Mouse (Mus musculus) gastrocnemius, adult 2 months (tissue): ENCODE data around the gene Arglu1. TPM values are rescaled to one million over a fixed set of nuclear protein-coding genes. Genes with fewer than 3 reads are reported as not detected.

Experiments used
- DNase-seq: peaks from one replicate; pipeline ENCODE4 v3.0.0; 2022
- H3K27ac ChIP-seq: fragments of 200-600 bp; 2 replicates; pipeline ENCODE4 v1.8.1; 2022; ENCODE audit warnings: mild to moderate bottlenecking
- H3K4me3 ChIP-seq: fragments of 200-600 bp; 2 replicates; pipeline ENCODE4 v1.8.1; 2022; ENCODE audit warnings: mild to moderate bottlenecking, moderate library complexity
- CTCF ChIP-seq: fragments of 200-600 bp; IDR thresholded peaks from 2 replicates; pipeline ENCODE4 v1.8.1; 2022; ENCODE audit warnings: antibody characterized with exemption, mild to moderate bottlenecking, moderate library complexity
- intact Hi-C: fragments of 180-260 bp; cut with DNase I; formaldehyde crosslinking; loops from one replicate; pipeline ENCODE4 v1.15.1; 2025
- total RNA-seq, 2 experiments: library from RNA; stranded (reverse); gene quantifications; 2 replicates each; pipeline ENCODE4 v1.2.3; 2021

Arglu1 gene
- total RNA-seq, 2 experiments from 2014 or later, result 36.4 to 41.4 TPM

DNA sequence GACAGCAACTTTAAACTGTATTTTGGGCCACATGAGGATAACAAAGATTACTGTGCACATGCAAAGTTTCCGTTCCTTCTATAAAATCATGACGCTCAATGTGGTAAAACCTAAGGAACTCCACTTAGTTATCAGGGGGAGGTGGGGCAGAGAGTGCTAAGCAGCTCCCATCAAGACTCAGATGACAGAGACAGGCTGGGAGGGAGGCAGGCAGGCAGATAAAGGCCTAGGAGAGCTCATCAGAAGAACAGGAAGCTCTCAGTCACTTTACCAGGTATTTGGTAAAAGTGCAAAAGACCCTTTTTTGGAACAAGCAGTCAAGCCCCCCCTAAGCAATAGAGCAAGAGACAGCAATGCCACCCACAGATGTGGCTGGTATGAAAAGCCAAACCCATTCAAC is 4.8 kb downstream of the Arglu1 start:
- intact Hi-C loops, result loop anchor here (5.0 kb wide), 1 partner anchor 307 kb away; no protein-coding TSS in a partner anchor
- no peak overlapping the region for H3K27ac ChIP-seq
- H3K4me3 ChIP-seq, result no peak overlapping the region
- no peak for TF ChIP-seq CTCF
- no peak for DNase-seq

DNA sequence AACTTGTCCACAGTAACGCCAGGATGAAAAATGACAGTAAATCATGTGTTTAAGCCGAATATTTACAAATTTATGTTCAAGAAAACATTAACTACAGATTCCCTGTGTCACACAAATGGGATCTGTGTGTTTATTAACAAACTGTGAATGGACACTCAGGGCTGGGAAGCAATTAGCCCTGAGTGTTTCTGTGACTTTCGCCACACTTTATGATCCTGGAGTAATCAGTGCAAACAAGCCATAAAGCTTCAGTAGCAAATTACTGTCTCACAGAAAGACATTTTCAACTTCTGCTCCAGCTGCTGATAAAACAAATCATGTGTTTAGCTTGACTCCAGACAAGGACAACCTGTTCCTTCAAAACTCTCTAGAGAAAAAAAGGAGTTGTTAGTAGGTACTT is 7.6 kb downstream of the Arglu1 start:
- TF ChIP-seq CTCF, result no peak
- DNase-seq, result no peak
- Histone ChIP-seq H3K27ac (no peak overlapping the region), H3K4me3 (no peak overlapping the region)
- intact Hi-C loops, result no loop called here

DNA sequence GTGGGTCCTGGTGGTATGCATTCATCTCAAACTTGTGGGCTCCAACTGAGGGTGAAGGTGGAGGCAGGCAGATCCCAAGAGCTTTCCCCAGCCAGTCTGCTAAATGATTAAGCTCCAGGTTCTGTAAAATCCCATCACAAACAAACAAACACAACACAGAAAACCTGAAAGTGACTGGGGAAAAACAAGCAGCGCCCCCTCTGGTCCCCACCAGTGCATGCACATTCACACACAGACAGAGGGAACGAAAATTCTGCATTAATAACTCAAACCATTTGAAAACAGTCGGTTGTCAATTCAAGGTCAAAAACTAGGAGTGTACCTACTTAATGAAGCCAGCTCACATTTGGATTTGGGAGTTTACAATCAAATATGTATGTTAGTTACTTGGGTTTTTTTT is 12.1 kb downstream of the Arglu1 start:
- TF ChIP-seq CTCF, result no peak
- no peak for DNase-seq
- H3K4me3 ChIP-seq, result no peak overlapping the region
- H3K27ac ChIP-seq, result no peak overlapping the region
- intact Hi-C loops, result no loop called here

DNA sequence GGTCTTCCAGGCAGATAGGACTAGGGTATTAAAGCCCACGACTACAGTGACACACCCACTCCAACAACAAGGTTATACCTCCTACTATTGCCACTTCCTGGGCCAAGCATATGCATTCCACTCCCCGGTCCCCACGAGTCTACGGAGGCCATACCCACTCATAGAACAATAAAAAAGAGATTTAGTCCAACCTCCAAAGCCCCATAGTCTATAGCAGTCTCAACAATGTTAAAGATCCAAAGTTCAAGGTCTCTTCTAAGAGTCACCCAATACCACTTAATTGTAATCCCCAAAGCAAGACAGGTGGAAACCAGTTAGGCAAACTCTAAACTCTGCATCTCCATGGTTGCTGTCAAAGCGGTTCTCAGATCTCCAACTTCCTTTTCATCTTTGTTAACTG is 15.5 kb downstream of the Arglu1 start:
- no peak for DNase-seq
- intact Hi-C loops, result no loop called here
- Histone ChIP-seq H3K4me3 (no peak overlapping the region), H3K27ac (no peak overlapping the region)
- no peak for TF ChIP-seq CTCF

DNA sequence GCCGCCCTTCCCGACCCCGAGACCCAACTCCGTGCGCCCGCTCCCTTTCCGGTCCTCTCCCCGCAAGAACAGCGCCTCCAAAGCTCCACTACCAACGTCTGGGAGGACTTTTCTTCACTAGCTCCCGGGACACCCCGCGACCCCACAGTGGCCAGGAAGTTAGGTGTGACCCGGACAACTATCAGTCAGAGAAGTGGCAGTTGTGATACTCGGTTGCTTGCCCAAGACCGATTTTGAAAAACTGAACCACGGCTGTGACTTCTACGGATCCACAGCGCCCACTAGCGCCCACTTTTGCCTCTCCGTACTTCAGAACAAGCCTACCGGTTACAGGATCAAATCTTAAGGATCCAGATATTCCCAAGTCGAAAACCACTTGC is 28.6 kb downstream of the Arglu1 start:
- peak; percentile 91 for DNase-seq
- intact Hi-C loops, result loop anchor here (5.0 kb wide), 2 partner anchors 331 to 434 kb away; no protein-coding TSS in a partner anchor
- Histone ChIP-seq H3K4me3 (peak overlapping the region; percentile 82), H3K27ac (peak overlapping the region; percentile 89)
- TF ChIP-seq CTCF, result peak; percentile 91

DNA sequence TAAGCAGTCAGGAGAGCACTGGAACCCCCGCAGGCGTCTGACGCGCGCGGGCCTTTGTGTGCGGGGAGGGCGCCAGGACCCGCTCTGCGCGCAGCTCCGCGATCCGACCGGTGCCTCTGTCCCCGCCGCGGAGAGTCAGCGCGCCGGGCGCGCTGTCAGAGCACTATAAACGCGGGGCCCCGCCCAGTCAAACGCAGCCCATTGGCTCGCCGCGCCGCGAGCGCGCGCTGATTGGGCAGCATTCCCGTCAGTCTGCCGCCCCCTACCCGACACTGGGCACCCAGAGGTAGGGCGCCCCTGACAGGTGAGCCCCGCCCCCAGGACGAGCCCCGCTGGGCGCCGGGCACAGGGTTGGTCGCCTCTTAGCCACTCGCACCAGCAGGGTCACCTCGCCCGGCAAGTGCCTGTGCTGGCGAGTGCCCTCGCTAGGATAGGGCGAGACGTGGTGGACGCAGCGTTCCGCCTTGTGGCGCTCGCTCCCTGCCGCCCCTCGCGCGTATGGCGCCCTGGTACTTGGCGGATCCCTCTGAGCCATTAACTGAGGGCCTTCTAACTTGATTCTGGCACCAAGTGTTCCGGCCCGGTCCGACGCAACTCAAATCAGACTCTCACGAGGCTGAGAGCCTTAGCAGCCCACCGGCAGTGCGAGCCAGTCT is 29.1 kb downstream of the Arglu1 start, which contains the start of gene Efnb2:
Gene Efnb2, minus strand, starts transcription at position 140 of the 656 bp plus-strand sequence.
- Histone ChIP-seq H3K27ac (peak within 1 kb of the TSS; percentile 89), H3K4me3 (peak within 1 kb of the TSS; percentile 82)
- TF ChIP-seq CTCF, result peak; percentile 9; the same call in 1 of the 2 replicates
- peak; percentile 97 for DNase-seq
- intact Hi-C loops, result loop anchor here (5.0 kb wide), 2 partner anchors 331 to 434 kb away; no protein-coding TSS in a partner anchor

DNA sequence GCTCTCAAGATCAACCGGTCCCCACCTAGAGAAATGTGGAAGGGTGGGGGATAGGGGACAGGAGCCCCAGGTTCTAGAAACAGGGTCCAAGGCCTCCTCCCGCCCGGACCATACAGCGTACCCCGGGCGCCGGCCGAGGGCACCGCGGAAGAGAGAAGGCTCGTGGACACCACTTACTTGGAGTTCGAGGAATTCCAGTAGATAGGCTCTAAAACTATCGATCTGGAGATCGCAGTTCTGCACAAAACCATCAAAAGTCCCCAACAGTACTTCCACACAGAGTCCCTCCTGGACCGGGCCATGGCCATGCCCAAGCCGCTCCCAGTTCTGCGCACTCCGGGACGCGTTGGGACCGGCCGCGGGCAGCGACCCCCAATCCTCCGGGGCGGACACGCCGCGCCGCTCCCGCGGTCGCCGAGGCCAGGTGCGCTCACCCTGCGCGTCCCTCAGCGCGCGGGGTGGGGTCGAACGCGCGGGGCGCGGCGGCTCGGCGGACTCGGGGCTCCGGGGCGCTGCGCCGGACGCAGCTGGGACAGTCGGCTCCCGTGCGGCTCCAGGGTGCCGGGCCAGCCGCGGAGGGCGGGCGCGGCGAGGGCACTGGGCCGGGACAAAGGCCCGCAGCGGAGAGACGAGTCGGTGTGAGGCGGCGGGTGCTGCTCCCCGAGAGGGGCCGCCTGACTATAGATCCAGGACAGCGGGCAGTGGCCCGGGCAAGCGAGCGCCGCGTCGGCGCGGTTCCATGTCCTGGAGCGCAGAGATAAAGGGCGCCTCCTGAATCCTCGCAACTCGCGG is 29.8 kb downstream of the Arglu1 start:
- H3K4me3 ChIP-seq, result peak overlapping the region; percentile 82
- intact Hi-C loops, result loop anchor here (5.0 kb wide), 2 partner anchors 332 to 433 kb away; no protein-coding TSS in a partner anchor
- no peak for TF ChIP-seq CTCF
- peak overlapping the region; percentile 89 for H3K27ac ChIP-seq
- no peak for DNase-seq

DNA sequence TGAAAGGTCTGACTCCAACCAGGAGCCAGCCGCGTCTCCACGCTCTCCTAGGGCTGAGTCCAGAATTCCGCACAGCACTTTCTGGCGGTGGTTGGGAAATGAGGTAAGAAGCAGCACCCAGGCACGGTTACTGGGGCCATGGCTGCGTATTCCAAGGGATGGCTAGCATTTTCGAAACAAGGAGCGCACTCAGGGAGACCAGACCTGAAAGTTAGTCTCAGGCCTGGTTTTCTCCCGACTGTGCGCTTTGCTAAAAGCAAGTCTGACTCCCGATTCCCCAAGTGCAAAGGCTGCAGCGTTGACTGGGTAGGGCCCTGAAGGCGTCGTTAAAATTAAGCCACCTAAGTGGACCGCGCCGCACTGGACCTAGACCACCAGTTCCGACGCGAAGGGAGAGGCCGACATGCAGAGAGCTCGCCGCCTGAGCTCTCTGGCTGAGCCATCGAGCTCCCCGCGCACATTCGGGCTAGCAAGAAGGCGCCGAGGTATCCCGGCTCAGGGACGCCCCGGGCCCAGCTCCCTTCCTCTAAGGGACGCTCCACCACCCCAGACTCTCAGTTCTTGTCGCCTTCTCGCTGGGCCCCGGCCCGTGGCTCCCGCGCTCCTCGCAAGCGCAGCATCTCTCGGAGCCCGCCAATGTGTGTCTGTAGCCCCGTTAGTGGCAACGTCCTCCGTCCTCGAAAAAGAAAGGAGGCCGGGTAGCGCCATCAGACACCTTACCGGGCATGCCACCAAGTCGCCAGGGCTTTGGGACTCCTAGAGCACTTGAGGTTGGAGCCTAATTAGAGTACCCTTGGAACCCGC is 30.6 kb downstream of the Arglu1 start:
- peak overlapping the region; percentile 82 for H3K4me3 ChIP-seq
- H3K27ac ChIP-seq, result peak overlapping the region; percentile 89
- DNase-seq, result peak; percentile 51
- TF ChIP-seq CTCF, result no peak
- intact Hi-C loops, result loop anchor here (5.0 kb wide), 2 partner anchors 333 to 432 kb away; no protein-coding TSS in a partner anchor

DNA sequence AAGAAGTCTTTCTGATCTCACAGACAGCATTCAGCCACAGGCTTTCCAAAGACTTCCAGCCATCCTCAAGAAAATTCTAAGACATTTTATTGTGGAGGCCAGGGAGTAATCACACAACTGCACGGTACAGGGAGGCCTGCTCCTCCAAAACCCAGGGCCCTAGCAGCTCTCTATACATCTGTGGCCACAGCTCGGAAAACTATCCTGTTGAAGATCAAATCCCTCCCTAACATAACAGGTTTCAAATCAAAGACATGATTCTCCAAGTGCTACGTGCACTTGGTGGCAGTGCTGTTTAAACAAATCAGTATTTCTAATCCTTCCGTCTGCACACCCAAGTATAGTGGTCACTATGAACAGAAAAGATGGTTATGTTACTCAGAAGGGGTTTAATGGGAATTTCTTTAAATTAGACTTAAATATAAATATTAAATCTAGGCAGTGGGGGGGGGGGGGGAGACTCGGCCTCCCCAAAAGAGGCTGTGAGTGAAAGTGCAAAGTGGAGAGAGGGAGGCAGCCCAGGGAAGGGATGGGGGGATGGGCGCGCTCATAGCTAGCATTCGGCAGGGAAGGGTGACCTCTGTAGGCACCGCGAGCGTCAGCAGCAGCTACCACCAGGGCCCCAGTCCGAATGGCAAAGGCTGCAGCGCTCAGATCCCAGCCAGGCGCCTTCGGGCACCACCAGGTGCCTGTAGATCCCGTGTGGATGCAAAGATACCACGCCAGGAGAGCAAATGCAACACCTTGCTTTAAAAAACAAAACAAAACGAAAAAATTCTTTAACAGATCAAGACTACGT is 31.7 kb downstream of the Arglu1 start:
- peak; percentile 89 for DNase-seq
- intact Hi-C loops, result no loop called here
- peak overlapping the region; percentile 89 for H3K27ac ChIP-seq
- peak; percentile 75 for TF ChIP-seq CTCF
- H3K4me3 ChIP-seq, result peak overlapping the region; percentile 82

DNA sequence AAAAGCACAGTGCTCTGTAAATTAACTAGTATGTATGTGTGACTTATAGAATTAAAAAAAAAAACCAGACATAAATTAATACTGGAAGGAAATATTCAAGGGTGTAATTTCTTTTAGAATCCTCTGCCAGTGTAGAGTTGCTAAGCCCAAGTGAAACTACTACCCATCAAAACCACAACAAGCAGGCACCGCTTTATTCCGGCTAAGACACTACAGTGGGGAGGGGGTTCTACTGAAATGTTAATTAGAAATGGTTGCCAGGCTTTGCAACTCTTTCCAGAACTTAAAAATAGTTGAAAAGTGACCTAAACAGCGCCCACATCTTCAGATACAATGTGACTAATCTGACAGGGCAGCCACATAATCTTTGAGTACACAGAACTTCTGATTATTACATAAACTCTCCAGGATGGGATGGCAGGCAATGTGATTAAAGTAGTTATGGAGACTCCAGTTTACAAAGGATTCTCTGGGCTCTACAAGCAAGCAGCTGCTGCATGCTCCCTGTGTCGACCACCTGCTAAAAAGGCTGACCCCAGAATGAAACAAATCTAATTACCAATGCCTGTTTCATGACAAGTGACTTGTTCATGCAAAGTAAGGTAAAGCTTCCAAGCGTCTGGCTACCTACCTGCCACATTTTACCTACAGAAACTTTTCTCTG is 32.5 kb downstream of the Arglu1 start:
- H3K4me3 ChIP-seq, result peak overlapping the region; percentile 82
- intact Hi-C loops, result no loop called here
- no peak for TF ChIP-seq CTCF
- H3K27ac ChIP-seq, result peak overlapping the region; percentile 31
- DNase-seq, result no peak
